Mouse (Mus musculus) heart, adult 2 months (tissue): ENCODE results near the gene Rps9.

Experiments
- CTCF ChIP-seq: fragments of 200-600 bp; IDR thresholded peaks from 2 replicates; pipeline ENCODE4 v1.8.1; 2022; ENCODE audit warnings: antibody characterized with exemption, mild to moderate bottlenecking, moderate library complexity
- POLR2A ChIP-seq: fragments of 200-500 bp; IDR thresholded peaks from 2 replicates; pipeline ENCODE4 v1.6.1; 2011; ENCODE audit warnings: mild to moderate bottlenecking, low read depth, low read length, control low read depth; ENCODE audit not compliant: insufficient read depth

DNA sequence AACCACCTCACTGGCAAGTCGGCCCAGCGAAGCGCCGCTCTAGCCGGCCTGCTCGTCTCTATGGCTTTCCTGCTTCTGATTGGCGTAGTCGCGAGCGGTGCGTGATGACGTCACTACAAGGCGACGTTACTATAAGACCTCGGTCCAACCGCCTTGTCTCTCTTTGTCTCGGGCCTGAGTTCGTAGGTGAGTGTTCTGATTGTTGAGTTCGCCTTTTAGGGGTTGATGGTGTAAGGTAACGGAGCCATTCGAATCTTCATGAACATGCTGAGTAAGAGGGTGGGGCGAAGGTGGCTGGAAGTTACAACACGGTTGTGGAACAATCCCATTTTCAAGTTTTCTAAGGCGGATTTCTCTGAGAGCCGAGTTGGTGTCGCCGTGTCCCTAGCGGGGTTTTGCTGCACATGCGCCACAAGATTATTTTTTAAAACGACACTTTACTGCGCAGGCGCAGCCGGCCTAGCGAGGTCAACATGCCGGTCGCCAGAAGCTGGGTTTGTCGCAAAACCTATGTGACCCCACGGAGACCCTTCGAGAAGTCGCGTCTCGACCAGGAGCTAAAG, at the start of gene Rps9:
- peak; percentile 56 for TF ChIP-seq CTCF
- TF ChIP-seq POLR2A = peak; percentile 100
